Comparison of ENCODE assay signal across 8 mouse cellular contexts in the genomic region with DNA sequence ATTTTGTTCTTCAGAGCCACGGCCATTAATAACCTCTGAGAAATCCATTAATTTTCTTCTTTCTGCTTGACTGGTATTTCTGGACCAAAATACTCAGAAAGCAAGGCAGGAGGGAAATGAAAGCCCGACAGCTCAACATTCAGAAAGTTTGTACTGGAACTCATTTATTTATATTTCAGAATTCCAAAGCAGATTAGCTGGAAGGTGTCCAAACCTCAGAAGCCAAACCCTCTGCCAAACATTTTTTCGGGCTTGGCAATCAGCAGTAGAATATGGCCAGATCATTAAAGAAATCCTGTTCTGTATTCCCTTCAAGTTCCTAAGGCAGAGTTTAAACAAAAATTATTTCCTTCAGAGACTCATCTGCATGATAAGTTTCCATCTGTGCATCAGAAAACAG.
DNase-seq lines count a peak whose midpoint lies in the region; ATAC-seq and TF ChIP-seq lines count a peak whose summit lies in the region.

No protein-coding gene starts in this region.

- no peak for TF ChIP-seq CTCF in intestine, postnatal 0 days (IDR thresholded peaks at IDR 0.05; ENCODE audit: low read depth)

- H3K4me2 ChIP-seq in hindbrain, embryonic 16.5 days (ENCODE audit: low read length), result no peak overlapping the region
- H3K4me2 ChIP-seq in hindbrain, embryonic 13.5 days, result no peak overlapping the region
- peak overlapping the region; percentile 27; the same call in 1 of the 2 replicates for H3K4me2 ChIP-seq in embryonic facial prominence, embryonic 14.5 days (ENCODE audit: low read depth, low read length)
- no peak overlapping the region for H3K4me2 ChIP-seq in intestine, postnatal 0 days (replicated peaks; ENCODE audit: low read depth)

- no peak overlapping the region for H3K4me3 ChIP-seq in hindbrain, embryonic 16.5 days (ENCODE audit: low read length)
- no peak overlapping the region for H3K4me3 ChIP-seq in hindbrain, embryonic 13.5 days
- no peak overlapping the region for H3K4me3 ChIP-seq in embryonic facial prominence, embryonic 14.5 days (ENCODE audit: low read depth, low read length)
- no peak overlapping the region for H3K4me3 ChIP-seq in intestine, postnatal 0 days (ENCODE audit: low read depth, low read length)

- no peak for ATAC-seq in hindbrain, embryonic 16.5 days
- no peak for ATAC-seq in hindbrain, embryonic 13.5 days (ENCODE audit: low FRiP score)
- ATAC-seq in embryonic facial prominence, embryonic 14.5 days (ENCODE audit: low read depth), result peak; percentile 26; the same call in 1 of the 2 replicates
- ATAC-seq in granulocyte monocyte progenitor cell, adult 5-6 weeks (replicated peaks; ENCODE audit: poor library complexity, severe bottlenecking), result no peak
- ATAC-seq in intestine, postnatal 0 days, result no peak

- H3K4me1 ChIP-seq in hindbrain, embryonic 16.5 days (ENCODE audit: control insufficient read depth, insufficient read depth, low read depth, low read length), result peaks cover 4% of the 10 kb centered on the region; the same call in 1 of the 2 replicates
- 0 out of 2 replicates have a peak, but pooled peaks cover 2% of the 10 kb centered on the region for H3K4me1 ChIP-seq in hindbrain, embryonic 13.5 days (replicated peaks)
- peaks cover 15% of the 10 kb centered on the region; the same call in 1 of the 2 replicates for H3K4me1 ChIP-seq in embryonic facial prominence, embryonic 14.5 days (ENCODE audit: control insufficient read depth, insufficient read depth, low read length)
- no peaks in the 10 kb centered on the region for H3K4me1 ChIP-seq in intestine, postnatal 0 days (replicated peaks; ENCODE audit: control insufficient read depth, insufficient read depth, low read length)

- H3K27ac ChIP-seq in hindbrain, embryonic 16.5 days (ENCODE audit: low read depth, low read length), result 0 out of 2 replicates have a peak overlapping the region, but pooled peaks have one; percentile 29
- no peak overlapping the region for H3K27ac ChIP-seq in hindbrain, embryonic 13.5 days
- H3K27ac ChIP-seq in embryonic facial prominence, embryonic 14.5 days (replicated peaks; ENCODE audit: low read depth, low read length), result peak overlapping the region; percentile 66
- no peak overlapping the region for H3K27ac ChIP-seq in intestine, postnatal 0 days (ENCODE audit: low read depth, low read length)

- no peaks in the 10 kb centered on the region for H3K9me3 ChIP-seq in hindbrain, embryonic 16.5 days (ENCODE audit: control insufficient read depth, low read length)
- H3K9me3 ChIP-seq in hindbrain, embryonic 13.5 days, result 0 out of 2 replicates have a peak, but pooled peaks cover 3% of the 10 kb centered on the region
- 0 out of 2 replicates have a peak, but pooled peaks cover 2% of the 10 kb centered on the region for H3K9me3 ChIP-seq in embryonic facial prominence, embryonic 14.5 days (ENCODE audit: control insufficient read depth, low read length)
- no peaks in the 10 kb centered on the region for H3K9me3 ChIP-seq in intestine, postnatal 0 days (ENCODE audit: control insufficient read depth)

- no peak overlapping the region for H3K9ac ChIP-seq in hindbrain, embryonic 16.5 days (ENCODE audit: low read depth, low read length)
- H3K9ac ChIP-seq in hindbrain, embryonic 13.5 days, result no peak overlapping the region
- H3K9ac ChIP-seq in embryonic facial prominence, embryonic 14.5 days (ENCODE audit: low read depth, low read length), result no peak overlapping the region
- H3K9ac ChIP-seq in intestine, postnatal 0 days (ENCODE audit: low read depth, low read length), result no peak overlapping the region

- no peaks in the 10 kb centered on the region for H3K27me3 ChIP-seq in hindbrain, embryonic 16.5 days (replicated peaks; ENCODE audit: control insufficient read depth, insufficient read depth, low read length)
- no peaks in the 10 kb centered on the region for H3K27me3 ChIP-seq in hindbrain, embryonic 13.5 days
- H3K27me3 ChIP-seq in embryonic facial prominence, embryonic 14.5 days (replicated peaks; ENCODE audit: control insufficient read depth, insufficient read depth, low read length), result no peaks in the 10 kb centered on the region
- no peaks in the 10 kb centered on the region for H3K27me3 ChIP-seq in intestine, postnatal 0 days (replicated peaks; ENCODE audit: control insufficient read depth, insufficient read depth, low read length)

- WGBS in hindbrain, embryonic 16.5 days, result 32% methylated on average over 3 of the region's 3 CpGs
- 49% methylated on average over 3 of the region's 3 CpGs for WGBS in hindbrain, embryonic 13.5 days
- WGBS in embryonic facial prominence, embryonic 14.5 days, result 9% methylated on average over 3 of the region's 3 CpGs
- WGBS in intestine, postnatal 0 days, result 46% methylated on average over 3 of the region's 3 CpGs

- H3K36me3 ChIP-seq in hindbrain, embryonic 16.5 days (ENCODE audit: control insufficient read depth, insufficient read depth, low read length), result no peaks in the 10 kb centered on the region
- no peaks in the 10 kb centered on the region for H3K36me3 ChIP-seq in hindbrain, embryonic 13.5 days
- H3K36me3 ChIP-seq in embryonic facial prominence, embryonic 14.5 days (ENCODE audit: control insufficient read depth, insufficient read depth, low read length), result no peaks in the 10 kb centered on the region
- H3K36me3 ChIP-seq in intestine, postnatal 0 days (ENCODE audit: control insufficient read depth, insufficient read depth), result no peaks in the 10 kb centered on the region

- peak; percentile 88 for DNase-seq in adipocyte (ENCODE audit: low spot score)
- peak; percentile 94 for DNase-seq in embryonic facial prominence, embryonic 14.5 days (ENCODE audit: low spot score)
- DNase-seq in kidney, postnatal 36 days, result peak; percentile 15 to 35
- peak; percentile 21 for DNase-seq in ovary, postnatal 14 days (ENCODE audit: low spot score)

Comparison
In these comparisons a context has a peak if more than half of its experiments do, and no peak if none do; other contexts are left out.
1. H3K27ac ChIP-seq: peak in hindbrain, embryonic 16.5 days (single experiment) and embryonic facial prominence, embryonic 14.5 days (single experiment); none in hindbrain, embryonic 13.5 days (single experiment) and intestine, postnatal 0 days (single experiment).
2. DNase-seq: peak in every context shown above with its lines; median percentile 94 in embryonic facial prominence, embryonic 14.5 days; 88 in adipocyte; 25 in kidney, postnatal 36 days; 21 in ovary, postnatal 14 days.